Comparison of ENCODE assay signal across 9 mouse cellular contexts in the genomic region with DNA sequence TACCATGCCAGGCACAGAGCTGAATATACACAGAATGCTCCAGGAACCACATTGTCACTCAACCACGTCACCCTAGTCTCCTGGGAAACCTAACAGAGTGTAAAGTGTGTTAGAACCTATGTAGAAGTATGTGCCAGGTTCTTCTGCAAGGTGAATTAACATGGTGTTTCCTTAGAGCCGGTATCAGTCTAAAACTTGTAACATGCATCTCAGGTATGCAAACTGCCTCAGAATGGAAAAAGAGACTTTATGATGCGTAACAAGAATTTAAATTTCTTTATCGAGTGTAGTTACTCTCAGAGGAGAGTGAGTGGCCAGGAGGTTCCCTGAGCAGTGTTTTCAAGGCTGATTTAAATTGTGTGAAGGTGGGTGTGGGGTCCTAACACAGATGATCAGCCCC.
A peak's percentile ranks its signal among the peaks of the same experiment; 100 is the strongest.
DNase-seq lines count a peak whose midpoint lies in the region; ATAC-seq and TF ChIP-seq lines count a peak whose summit lies in the region.
"Had no signal": no experiment of that assay in that cellular context is flagged by ENCODE, and none has a peak within 500 bp of the region (broad histone marks: within the 10 kb centered on the region; RNA-seq: fewer than 3 reads in every experiment).

No protein-coding gene starts in this region.

- 71% methylated on average over 4 of the region's 4 CpGs for WGBS in heart, postnatal 0 days
- WGBS in hindbrain, embryonic 11.5 days, result 46% methylated on average over 4 of the region's 4 CpGs
- WGBS in liver, embryonic 15.5 days (ENCODE audit: insufficient replicate concordance), result 76% methylated on average over 4 of the region's 4 CpGs

- no peak overlapping the region for H3K9ac ChIP-seq in heart, postnatal 0 days (replicated peaks; ENCODE audit: low read depth, low read length)
- no peak overlapping the region for H3K9ac ChIP-seq in MEL (ENCODE audit: control insufficient read depth, low read depth, low read length, poor library complexity, severe bottlenecking)
- no peak overlapping the region for H3K9ac ChIP-seq in hindbrain, embryonic 11.5 days (ENCODE audit: low read depth, low read length)
- no peak overlapping the region for H3K9ac ChIP-seq in liver, embryonic 15.5 days

- no peak for TF ChIP-seq RAD21 in MEL (IDR thresholded peaks at IDR 0.05; ENCODE audit: low read depth, low read length)

- H3K79me2 ChIP-seq in MEL (ENCODE audit: control insufficient read depth, insufficient read depth, low read length, poor library complexity), result peaks cover 64% of the 10 kb centered on the region

- no peak for ATAC-seq in heart, postnatal 0 days (ENCODE audit: insufficient read depth, low read depth)
- ATAC-seq in hindbrain, embryonic 11.5 days (ENCODE audit: low FRiP score), result no peak
- no peak for ATAC-seq in liver, embryonic 15.5 days (ENCODE audit: insufficient read depth)

- DNase-seq in heart, postnatal 0 days (ENCODE audit: low spot score), result no peak
- DNase-seq in heart, postnatal 4 days, result no peak
- no peak for DNase-seq in MEL (ENCODE audit: low read depth, low spot score)
- DNase-seq in hindbrain, embryonic 11.5 days (ENCODE audit: low spot score), result no peak
- no peak for DNase-seq in adrenal gland, adult 18-20 months (ENCODE audit: low spot score in 2 of 2)
- no peak for DNase-seq in left cerebral cortex, postnatal 4 days
- no peak for DNase-seq in urinary bladder, adult 2 months (ENCODE audit: low spot score)
- DNase-seq: thymus, adult 2 months had no signal

- H3K27ac ChIP-seq in heart, postnatal 0 days (ENCODE audit: low read depth), result peak overlapping the region; percentile 87; the same call in 1 of the 2 replicates
- H3K27ac ChIP-seq in MEL (ENCODE audit: control insufficient read depth, low read depth, low read length), result no peak overlapping the region
- H3K27ac ChIP-seq in hindbrain, embryonic 11.5 days (ENCODE audit: low read depth, low read length), result peak overlapping the region; percentile 83
- H3K27ac ChIP-seq in liver, embryonic 15.5 days (replicated peaks), result no peak overlapping the region

- no peaks in the 10 kb centered on the region for H3K9me3 ChIP-seq in heart, postnatal 0 days (replicated peaks; ENCODE audit: control insufficient read depth, low read length)
- no peaks in the 10 kb centered on the region for H3K9me3 ChIP-seq in MEL (replicated peaks; ENCODE audit: insufficient read depth, low read length)
- no peaks in the 10 kb centered on the region for H3K9me3 ChIP-seq in hindbrain, embryonic 11.5 days (ENCODE audit: control insufficient read depth, low read length)
- no peaks in the 10 kb centered on the region for H3K9me3 ChIP-seq in liver, embryonic 15.5 days (replicated peaks)

- TF ChIP-seq CTCF in heart, postnatal 0 days (IDR thresholded peaks at IDR 0.05; ENCODE audit: low read depth), result no peak
- no peak for TF ChIP-seq CTCF in MEL (IDR thresholded peaks at IDR 0.05 in 2 of 3, conservative IDR thresholded peaks at IDR 0.05 in 1 of 3; ENCODE audit: control insufficient read depth in 1 of 3, insufficient read depth in 1 of 3, low read depth in 2 of 3, low read length in 3 of 3, poor library complexity in 1 of 3, severe bottlenecking in 1 of 3)

- no peaks in the 10 kb centered on the region for H3K36me3 ChIP-seq in heart, postnatal 0 days (replicated peaks; ENCODE audit: control insufficient read depth, insufficient read depth, low read length)
- peaks cover 0 to 34% of the 10 kb centered on the region in 2 experiments; a peak in 3 of 4 replicates for H3K36me3 ChIP-seq in MEL (ENCODE audit: control insufficient read depth in 1 of 2, insufficient read depth in 2 of 2, low read length in 2 of 2)
- no peaks in the 10 kb centered on the region for H3K36me3 ChIP-seq in hindbrain, embryonic 11.5 days (ENCODE audit: control insufficient read depth, insufficient read depth, low read length)
- H3K36me3 ChIP-seq in liver, embryonic 15.5 days (replicated peaks), result peaks cover 8% of the 10 kb centered on the region

- no peak overlapping the region for H3K4me3 ChIP-seq in heart, postnatal 0 days (ENCODE audit: low read depth, low read length)
- no peak overlapping the region for H3K4me3 ChIP-seq in MEL (ENCODE audit: control insufficient read depth in 1 of 2, insufficient read depth in 1 of 2, low read depth in 2 of 2, low read length in 2 of 2)
- H3K4me3 ChIP-seq in hindbrain, embryonic 11.5 days (ENCODE audit: low read depth, low read length), result no peak overlapping the region
- H3K4me3 ChIP-seq in liver, embryonic 15.5 days (replicated peaks), result no peak overlapping the region

- intact Hi-C loops in left cerebral cortex, postnatal 4 days (cut with DNase I), result no loop called here

- peak overlapping the region; percentile 61 for H3K4me2 ChIP-seq in heart, postnatal 0 days (ENCODE audit: low read depth, low read length)
- 0 out of 2 replicates have a peak overlapping the region, but pooled peaks have one; percentile 49 for H3K4me2 ChIP-seq in hindbrain, embryonic 11.5 days (replicated peaks; ENCODE audit: low read depth, low read length)
- H3K4me2 ChIP-seq in liver, embryonic 15.5 days, result 0 out of 2 replicates have a peak overlapping the region, but pooled peaks have one; percentile 29

- H3K27me3 ChIP-seq in heart, postnatal 0 days (ENCODE audit: control insufficient read depth, insufficient read depth, low read length), result no peaks in the 10 kb centered on the region
- H3K27me3 ChIP-seq in MEL (ENCODE audit: control insufficient read depth in 1 of 2, insufficient read depth in 2 of 2, low read length in 2 of 2), result no peaks in the 10 kb centered on the region
- H3K27me3 ChIP-seq in hindbrain, embryonic 11.5 days (ENCODE audit: control insufficient read depth, insufficient read depth, low read length), result no peaks in the 10 kb centered on the region
- H3K27me3 ChIP-seq in liver, embryonic 15.5 days, result no peaks in the 10 kb centered on the region

- peaks cover 62% of the 10 kb centered on the region for H3K4me1 ChIP-seq in heart, postnatal 0 days (ENCODE audit: control insufficient read depth, insufficient read depth)
- peaks cover 16 to 21% of the 10 kb centered on the region in 2 experiments for H3K4me1 ChIP-seq in MEL (ENCODE audit: control insufficient read depth in 1 of 2, insufficient read depth in 2 of 2, low read length in 2 of 2)
- H3K4me1 ChIP-seq in hindbrain, embryonic 11.5 days (replicated peaks; ENCODE audit: control insufficient read depth, insufficient read depth, low read length), result peaks cover 14% of the 10 kb centered on the region; the same call in 1 of the 2 replicates
- peaks cover 90% of the 10 kb centered on the region for H3K4me1 ChIP-seq in liver, embryonic 15.5 days (replicated peaks)

- no peak for TF ChIP-seq EP300 in heart, postnatal 0 days (IDR thresholded peaks at IDR 0.05; ENCODE audit: low read depth)
- no peak for TF ChIP-seq EP300 in MEL (IDR thresholded peaks at IDR 0.05; ENCODE audit: low read depth in 1 of 2, low read length in 2 of 2)

- TF ChIP-seq POLR2A in MEL (IDR thresholded peaks at IDR 0.05; ENCODE audit: control insufficient read depth in 1 of 2, insufficient read depth in 1 of 2, low read depth in 1 of 2, low read length in 2 of 2, poor library complexity in 1 of 2), result no peak

TF ChIP-seq in MEL, 35 proteins besides CTCF, POLR2A, EP300 and RAD21:
- TF ChIP-seq ZNF384 (IDR thresholded peaks at IDR 0.05; ENCODE audit: low read depth, low read length), result 0 out of 2 replicates have a peak, but pooled peaks have one; percentile 3
- TF ChIP-seq SMC3 (IDR thresholded peaks at IDR 0.05; ENCODE audit: low read depth, low read length), result no peak

Comparison
In these comparisons a context has a peak if more than half of its experiments do, and no peak if none do; other contexts are left out.
1. H3K27ac ChIP-seq: peak in heart, postnatal 0 days (single experiment) and hindbrain, embryonic 11.5 days (single experiment); none in MEL (single experiment) and liver, embryonic 15.5 days (single experiment).
2. Peak in every context shown above with its lines, with median percentiles within 50 percentile points of each other: H3K4me2 ChIP-seq.